Mouse (Mus musculus) cerebellum, postnatal 10 days (tissue): ENCODE data around the gene Spata13.
A peak's percentile ranks its signal among the peaks of the same experiment; 100 is the strongest.

Source experiments
- DNase-seq, 2 experiments: peaks; one replicate each; pipeline ENCODE4 v3.0.0; 2021; ENCODE audit warnings: mixed read lengths in 2 of 2

Gene Spata13

GRCm38 (mm10) chr14:60797596-60797995, 163.8 kb downstream of the Spata13 start:
- no peak for DNase-seq

DNA sequence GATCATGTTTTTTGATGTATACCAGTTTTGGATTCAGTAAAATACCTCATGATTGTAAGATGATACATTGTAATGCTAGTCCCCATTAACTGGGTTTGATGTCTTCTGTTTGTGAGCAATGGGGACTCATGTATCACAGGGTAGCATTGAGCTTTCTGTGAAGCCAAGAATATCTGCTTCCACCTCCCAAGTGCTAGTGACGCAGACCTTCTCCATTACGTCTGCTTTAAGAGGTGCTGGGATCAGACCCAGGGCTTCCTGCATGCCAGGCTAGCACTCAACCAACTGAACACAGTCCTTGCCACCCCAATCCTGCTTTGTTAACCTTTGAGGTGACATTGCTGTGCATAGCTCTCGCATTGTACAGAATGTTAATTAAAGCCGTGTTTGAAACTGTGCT, 164.9 kb downstream of the Spata13 start:
- no peak for DNase-seq

GRCm38 (mm10) chr14:60799762-60800728, 166.2 kb downstream of the Spata13 start:
- DNase-seq = peak; percentile 44 to 77

- no peak for DNase-seq
Measured at GRCm38 (mm10) chr14:60802026-60802425, 168.2 kb downstream of the Spata13 start.

GRCm38 (mm10) chr14:60804978-60805377, 171.2 kb downstream of the Spata13 start:
- DNase-seq = no peak

GRCm38 (mm10) chr14:60805871-60806270, 172.1 kb downstream of the Spata13 start:
- no peak for DNase-seq

DNA sequence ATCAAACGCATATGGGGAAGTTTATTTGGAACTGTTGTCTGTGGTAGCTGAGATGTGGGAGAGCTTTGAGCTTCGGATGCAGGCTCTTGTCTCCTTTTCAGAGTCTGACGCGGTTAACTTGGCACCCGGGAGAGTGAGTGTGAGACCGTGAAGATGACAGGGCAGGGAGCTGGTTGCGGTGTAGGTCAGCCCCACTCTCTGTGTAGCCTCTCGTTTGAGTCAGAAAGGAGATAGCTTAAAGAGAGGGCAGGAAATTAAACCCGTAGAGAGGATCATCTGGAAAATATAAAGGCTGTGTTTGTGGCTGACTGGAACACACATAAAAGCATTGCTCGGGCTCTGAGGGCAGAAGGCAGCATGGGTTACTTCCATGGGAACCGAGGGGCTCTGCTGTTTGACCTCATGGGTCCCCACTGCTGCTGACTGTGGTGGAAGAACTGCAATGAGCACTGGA, 173.1 kb downstream of the Spata13 start:
- no peak for DNase-seq

DNA sequence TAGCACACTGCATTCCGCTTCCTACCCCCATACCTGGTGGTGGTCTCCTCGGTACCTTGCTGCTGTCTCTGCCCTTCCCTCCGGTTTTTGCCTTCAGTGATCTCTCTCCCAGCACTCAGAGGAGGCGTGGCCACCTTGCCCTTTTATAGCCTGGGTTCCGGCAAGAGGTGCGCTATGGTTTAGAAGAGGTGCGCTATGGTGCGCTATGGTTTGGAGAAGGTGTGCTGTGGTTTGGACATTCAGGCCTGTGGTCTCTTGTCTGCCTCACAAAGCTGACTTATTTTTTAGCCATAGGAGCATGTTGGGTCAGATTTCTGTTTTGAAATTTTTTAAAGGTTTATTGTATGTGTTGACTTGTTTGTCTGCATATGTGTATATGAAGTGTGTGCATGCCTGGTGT, 176.1 kb downstream of the Spata13 start:
- no peak for DNase-seq

GRCm38 (mm10) chr14:60811547-60811946, 177.7 kb downstream of the Spata13 start:
- DNase-seq = no peak
